Mouse (Mus musculus): ENCODE results near the gene C130050O18Rik. TPM values are rescaled to one million over a fixed set of nuclear protein-coding genes. Genes with fewer than 3 reads are reported as not detected.
A peak's percentile ranks its signal among the peaks of the same experiment; 100 is the strongest.

The C130050O18Rik gene
- polyA plus RNA-seq, 1 experiment: 0.12 TPM

- H3K27ac ChIP-seq (ENCODE audit: control insufficient read depth, insufficient read depth, low read depth, low read length): no peak overlapping the region
- TF ChIP-seq CTCF (IDR thresholded peaks at IDR 0.05; ENCODE audit: control insufficient read depth, insufficient read depth, insufficient replicate concordance, low read depth, low read length) (no peak), POLR2A (IDR thresholded peaks at IDR 0.05; ENCODE audit: control insufficient read depth, low read depth, low read length) (no peak)
- H3K4me3 ChIP-seq (ENCODE audit: control insufficient read depth, low read depth, low read length): no peak overlapping the region
- no peaks in the 10 kb centered on the region for H3K27me3 ChIP-seq (ENCODE audit: control insufficient read depth, insufficient read depth, low read length)
- H3K36me3 ChIP-seq (ENCODE audit: control insufficient read depth, insufficient read depth, low read length): no peaks in the 10 kb centered on the region
- peaks cover 13% of the 10 kb centered on the region for H3K4me1 ChIP-seq (ENCODE audit: control insufficient read depth, insufficient read depth, low read length)
These were observed 31.1 kb upstream of the C130050O18Rik start for GRCm38 (mm10) chr5:139373889-139374444.

- TF ChIP-seq CTCF (IDR thresholded peaks at IDR 0.05; ENCODE audit: control insufficient read depth, insufficient read depth, insufficient replicate concordance, low read depth, low read length) (no peak), POLR2A (IDR thresholded peaks at IDR 0.05; ENCODE audit: control insufficient read depth, low read depth, low read length) (no peak)
These were observed 30.2 kb upstream of the C130050O18Rik start for GRCm38 (mm10) chr5:139374841-139375240.

GRCm38 (mm10) chr5:139377468-139378270 lies 27.4 kb upstream of the C130050O18Rik start, which contains the start of gene Gpr146:
Gpr146 (plus strand) TSS chr5:139377697.
- Histone ChIP-seq H3K4me1 (ENCODE audit: control insufficient read depth, insufficient read depth, low read length) (peaks cover 31% of the 10 kb centered on the region), H3K27ac (ENCODE audit: control insufficient read depth, insufficient read depth, low read depth, low read length) (peak within 1 kb of the TSS; percentile 61), H3K36me3 (ENCODE audit: control insufficient read depth, insufficient read depth, low read length) (no peaks in the 10 kb centered on the region), H3K4me3 (ENCODE audit: control insufficient read depth, low read depth, low read length) (no peak within 1 kb of the TSS), H3K27me3 (ENCODE audit: control insufficient read depth, insufficient read depth, low read length) (no peaks in the 10 kb centered on the region)
- no peak for TF ChIP-seq CTCF (IDR thresholded peaks at IDR 0.05; ENCODE audit: control insufficient read depth, insufficient read depth, insufficient replicate concordance, low read depth, low read length)
- TF ChIP-seq POLR2A (IDR thresholded peaks at IDR 0.05; ENCODE audit: control insufficient read depth, low read depth, low read length): no peak

More at GRCm38 (mm10) chr5:139374841-139375240, 30.2 kb upstream of the C130050O18Rik start:
- Histone ChIP-seq H3K27me3 (ENCODE audit: control insufficient read depth, insufficient read depth, low read length) (no peaks in the 10 kb centered on the region), H3K36me3 (ENCODE audit: control insufficient read depth, insufficient read depth, low read length) (no peaks in the 10 kb centered on the region), H3K4me3 (ENCODE audit: control insufficient read depth, low read depth, low read length) (no peak overlapping the region), H3K4me1 (ENCODE audit: control insufficient read depth, insufficient read depth, low read length) (peaks cover 21% of the 10 kb centered on the region), H3K27ac (ENCODE audit: control insufficient read depth, insufficient read depth, low read depth, low read length) (no peak overlapping the region)

- no peaks in the 10 kb centered on the region for H3K36me3 ChIP-seq (ENCODE audit: control insufficient read depth, insufficient read depth, low read length)
- H3K4me3 ChIP-seq (ENCODE audit: control insufficient read depth, low read depth, low read length): no peak overlapping the region
- no peaks in the 10 kb centered on the region for H3K27me3 ChIP-seq (ENCODE audit: control insufficient read depth, insufficient read depth, low read length)
- H3K4me1 ChIP-seq (ENCODE audit: control insufficient read depth, insufficient read depth, low read length): peaks cover 29% of the 10 kb centered on the region
- TF ChIP-seq CTCF (IDR thresholded peaks at IDR 0.05; ENCODE audit: control insufficient read depth, insufficient read depth, insufficient replicate concordance, low read depth, low read length): no peak
- no peak for TF ChIP-seq POLR2A (IDR thresholded peaks at IDR 0.05; ENCODE audit: control insufficient read depth, low read depth, low read length)
- no peak overlapping the region; the same call in 1 of the 2 replicates for H3K27ac ChIP-seq (ENCODE audit: control insufficient read depth, insufficient read depth, low read depth, low read length)
These were observed 26.9 kb upstream of the C130050O18Rik start for GRCm38 (mm10) chr5:139378271-139378556.

- Histone ChIP-seq H3K27ac (ENCODE audit: control insufficient read depth, insufficient read depth, low read depth, low read length) (peak overlapping the region; percentile 68), H3K4me1 (ENCODE audit: control insufficient read depth, insufficient read depth, low read length) (peaks cover 29% of the 10 kb centered on the region), H3K27me3 (ENCODE audit: control insufficient read depth, insufficient read depth, low read length) (no peaks in the 10 kb centered on the region), H3K36me3 (ENCODE audit: control insufficient read depth, insufficient read depth, low read length) (no peaks in the 10 kb centered on the region), H3K4me3 (ENCODE audit: control insufficient read depth, low read depth, low read length) (no peak overlapping the region)
- TF ChIP-seq CTCF (IDR thresholded peaks at IDR 0.05; ENCODE audit: control insufficient read depth, insufficient read depth, insufficient replicate concordance, low read depth, low read length) (no peak), POLR2A (IDR thresholded peaks at IDR 0.05; ENCODE audit: control insufficient read depth, low read depth, low read length) (no peak)
These were observed 26.0 kb upstream of the C130050O18Rik start for GRCm38 (mm10) chr5:139378986-139379629.

- H3K4me1 ChIP-seq (ENCODE audit: control insufficient read depth, insufficient read depth, low read length): peaks cover 29% of the 10 kb centered on the region
- TF ChIP-seq CTCF (IDR thresholded peaks at IDR 0.05; ENCODE audit: control insufficient read depth, insufficient read depth, insufficient replicate concordance, low read depth, low read length): no peak
- no peak for TF ChIP-seq POLR2A (IDR thresholded peaks at IDR 0.05; ENCODE audit: control insufficient read depth, low read depth, low read length)
- no peaks in the 10 kb centered on the region for H3K36me3 ChIP-seq (ENCODE audit: control insufficient read depth, insufficient read depth, low read length)
- H3K27me3 ChIP-seq (ENCODE audit: control insufficient read depth, insufficient read depth, low read length): no peaks in the 10 kb centered on the region
- peak overlapping the region; percentile 75 for H3K27ac ChIP-seq (ENCODE audit: control insufficient read depth, insufficient read depth, low read depth, low read length)
- H3K4me3 ChIP-seq (ENCODE audit: control insufficient read depth, low read depth, low read length): peak overlapping the region; percentile 89
These were observed 25.2 kb upstream of the C130050O18Rik start for GRCm38 (mm10) chr5:139379771-139380384.

All from testis, adult 2 months (tissue).